Mouse (Mus musculus): Measurements from ENCODE around the gene Rsbn1l. TPM values are rescaled to one million over a fixed set of nuclear protein-coding genes. Genes with fewer than 3 reads are reported as not detected.

Gene Rsbn1l
- 33.5 and 36.7 TPM in 2 replicates for polyA plus RNA-seq (2011; ENCODE audit: insufficient read depth, insufficient read length, low read depth, missing spikeins)

- no peaks in the 10 kb centered on the region for H3K36me3 ChIP-seq (ENCODE audit: control insufficient read depth, insufficient read depth, low read length, poor library complexity, severe bottlenecking)
- H3K4me1 ChIP-seq (ENCODE audit: control insufficient read depth, insufficient read depth, low read length) = no peaks in the 10 kb centered on the region
- no peak within 1 kb of the TSS for H3K9ac ChIP-seq (ENCODE audit: low read depth, poor library complexity, severe bottlenecking)
- H3K4me3 ChIP-seq (ENCODE audit: low read depth, low read length) = no peak within 1 kb of the TSS
- H3K27me3 ChIP-seq (ENCODE audit: control insufficient read depth, insufficient read depth, low read length, poor library complexity, severe bottlenecking) = no peaks in the 10 kb centered on the region
- no peak within 1 kb of the TSS for H3K27ac ChIP-seq (ENCODE audit: insufficient read depth, low read length)
- H3K9me3 ChIP-seq (replicated peaks; ENCODE audit: control insufficient read depth, insufficient read depth, low read length, poor library complexity, severe bottlenecking) = no peaks in the 10 kb centered on the region
- no peak for TF ChIP-seq EP300 (IDR thresholded peaks at IDR 0.05; ENCODE audit: insufficient read depth, low read depth, low read length)
- no peak for TF ChIP-seq CTCF (IDR thresholded peaks at IDR 0.05; ENCODE audit: low read depth, low read length)
- TF ChIP-seq POLR2A (IDR thresholded peaks at IDR 0.05; ENCODE audit: insufficient read depth, low read length) = no peak
Measured at GRCm38 (mm10) chr5:20956298-20956697, at the start of gene Rsbn1l. Gene Rsbn1l, minus strand, starts transcription at chr5:20956398.

- no peaks in the 10 kb centered on the region for H3K9me3 ChIP-seq (replicated peaks; ENCODE audit: control insufficient read depth, insufficient read depth, low read length, poor library complexity, severe bottlenecking)
- no peaks in the 10 kb centered on the region for H3K27me3 ChIP-seq (ENCODE audit: control insufficient read depth, insufficient read depth, low read length, poor library complexity, severe bottlenecking)
- H3K9ac ChIP-seq (ENCODE audit: low read depth, poor library complexity, severe bottlenecking) = no peak overlapping the region
- no peak for TF ChIP-seq CTCF (IDR thresholded peaks at IDR 0.05; ENCODE audit: low read depth, low read length)
- TF ChIP-seq POLR2A (IDR thresholded peaks at IDR 0.05; ENCODE audit: insufficient read depth, low read length) = no peak
- no peak for TF ChIP-seq EP300 (IDR thresholded peaks at IDR 0.05; ENCODE audit: insufficient read depth, low read depth, low read length)
- H3K27ac ChIP-seq (ENCODE audit: insufficient read depth, low read length) = no peak overlapping the region
- no peak overlapping the region for H3K4me3 ChIP-seq (ENCODE audit: low read depth, low read length)
- peaks cover 4% of the 10 kb centered on the region for H3K36me3 ChIP-seq (ENCODE audit: control insufficient read depth, insufficient read depth, low read length, poor library complexity, severe bottlenecking)
- no peaks in the 10 kb centered on the region for H3K4me1 ChIP-seq (ENCODE audit: control insufficient read depth, insufficient read depth, low read length)
Measured at GRCm38 (mm10) chr5:21002723-21003122, 46.5 kb upstream of the Rsbn1l start.

- Histone ChIP-seq H3K4me1 (ENCODE audit: control insufficient read depth, insufficient read depth, low read length) (no peaks in the 10 kb centered on the region), H3K36me3 (ENCODE audit: control insufficient read depth, insufficient read depth, low read length, poor library complexity, severe bottlenecking) (peaks cover 4% of the 10 kb centered on the region), H3K9ac (ENCODE audit: low read depth, poor library complexity, severe bottlenecking) (no peak overlapping the region)
Measured at GRCm38 (mm10) chr5:21001622-21002315, 45.6 kb upstream of the Rsbn1l start.

GRCm38 (mm10) chr5:20998427-20998826 lies 42.2 kb upstream of the Rsbn1l start:
- no peak overlapping the region for H3K27ac ChIP-seq (ENCODE audit: insufficient read depth, low read length)
- no peaks in the 10 kb centered on the region for H3K27me3 ChIP-seq (ENCODE audit: control insufficient read depth, insufficient read depth, low read length, poor library complexity, severe bottlenecking)
- H3K4me1 ChIP-seq (ENCODE audit: control insufficient read depth, insufficient read depth, low read length) = no peaks in the 10 kb centered on the region
- no peak overlapping the region for H3K4me3 ChIP-seq (ENCODE audit: low read depth, low read length)
- peaks cover 9% of the 10 kb centered on the region for H3K36me3 ChIP-seq (ENCODE audit: control insufficient read depth, insufficient read depth, low read length, poor library complexity, severe bottlenecking)
- no peaks in the 10 kb centered on the region for H3K9me3 ChIP-seq (replicated peaks; ENCODE audit: control insufficient read depth, insufficient read depth, low read length, poor library complexity, severe bottlenecking)
- TF ChIP-seq EP300 (IDR thresholded peaks at IDR 0.05; ENCODE audit: insufficient read depth, low read depth, low read length) = no peak
- no peak for TF ChIP-seq CTCF (IDR thresholded peaks at IDR 0.05; ENCODE audit: low read depth, low read length)
- no peak for TF ChIP-seq POLR2A (IDR thresholded peaks at IDR 0.05; ENCODE audit: insufficient read depth, low read length)
- no peak overlapping the region for H3K9ac ChIP-seq (ENCODE audit: low read depth, poor library complexity, severe bottlenecking)

More at GRCm38 (mm10) chr5:21001622-21002315, 45.6 kb upstream of the Rsbn1l start:
- no peak for TF ChIP-seq POLR2A (IDR thresholded peaks at IDR 0.05; ENCODE audit: insufficient read depth, low read length)
- no peak for TF ChIP-seq EP300 (IDR thresholded peaks at IDR 0.05; ENCODE audit: insufficient read depth, low read depth, low read length)
- TF ChIP-seq CTCF (IDR thresholded peaks at IDR 0.05; ENCODE audit: low read depth, low read length) = no peak
- no peak overlapping the region for H3K27ac ChIP-seq (ENCODE audit: insufficient read depth, low read length)
- H3K27me3 ChIP-seq (ENCODE audit: control insufficient read depth, insufficient read depth, low read length, poor library complexity, severe bottlenecking) = no peaks in the 10 kb centered on the region
- H3K4me3 ChIP-seq (ENCODE audit: low read depth, low read length) = no peak overlapping the region
- H3K9me3 ChIP-seq (replicated peaks; ENCODE audit: control insufficient read depth, insufficient read depth, low read length, poor library complexity, severe bottlenecking) = no peaks in the 10 kb centered on the region

GRCm38 (mm10) chr5:20997555-20997954 lies 41.4 kb upstream of the Rsbn1l start:
- Histone ChIP-seq H3K9ac (ENCODE audit: low read depth, poor library complexity, severe bottlenecking) (no peak overlapping the region), H3K27ac (ENCODE audit: insufficient read depth, low read length) (no peak overlapping the region), H3K4me3 (ENCODE audit: low read depth, low read length) (no peak overlapping the region), H3K36me3 (ENCODE audit: control insufficient read depth, insufficient read depth, low read length, poor library complexity, severe bottlenecking) (peaks cover 9% of the 10 kb centered on the region), H3K9me3 (replicated peaks; ENCODE audit: control insufficient read depth, insufficient read depth, low read length, poor library complexity, severe bottlenecking) (no peaks in the 10 kb centered on the region), H3K4me1 (ENCODE audit: control insufficient read depth, insufficient read depth, low read length) (no peaks in the 10 kb centered on the region), H3K27me3 (ENCODE audit: control insufficient read depth, insufficient read depth, low read length, poor library complexity, severe bottlenecking) (no peaks in the 10 kb centered on the region)
- TF ChIP-seq EP300 (IDR thresholded peaks at IDR 0.05; ENCODE audit: insufficient read depth, low read depth, low read length) (no peak), CTCF (IDR thresholded peaks at IDR 0.05; ENCODE audit: low read depth, low read length) (no peak), POLR2A (IDR thresholded peaks at IDR 0.05; ENCODE audit: insufficient read depth, low read length) (no peak)

- Histone ChIP-seq H3K27ac (ENCODE audit: insufficient read depth, low read length) (no peak overlapping the region), H3K4me1 (ENCODE audit: control insufficient read depth, insufficient read depth, low read length) (no peaks in the 10 kb centered on the region), H3K36me3 (ENCODE audit: control insufficient read depth, insufficient read depth, low read length, poor library complexity, severe bottlenecking) (peaks cover 2% of the 10 kb centered on the region; the same call in 1 of the 2 replicates), H3K27me3 (ENCODE audit: control insufficient read depth, insufficient read depth, low read length, poor library complexity, severe bottlenecking) (no peaks in the 10 kb centered on the region), H3K4me3 (ENCODE audit: low read depth, low read length) (no peak overlapping the region), H3K9me3 (replicated peaks; ENCODE audit: control insufficient read depth, insufficient read depth, low read length, poor library complexity, severe bottlenecking) (no peaks in the 10 kb centered on the region), H3K9ac (ENCODE audit: low read depth, poor library complexity, severe bottlenecking) (no peak overlapping the region)
- no peak for TF ChIP-seq EP300 (IDR thresholded peaks at IDR 0.05; ENCODE audit: insufficient read depth, low read depth, low read length)
- no peak for TF ChIP-seq POLR2A (IDR thresholded peaks at IDR 0.05; ENCODE audit: insufficient read depth, low read length)
- TF ChIP-seq CTCF (IDR thresholded peaks at IDR 0.05; ENCODE audit: low read depth, low read length) = no peak
Measured at GRCm38 (mm10) chr5:20990062-20990809, 34.0 kb upstream of the Rsbn1l start.

All from ES-Bruce4 (cell line).